Mouse (Mus musculus) G1E (cell line): ENCODE data around the gene Metap2.

Source experiments
- CTCF ChIP-seq: IDR thresholded peaks from 2 replicates; pipeline ENCODE4 v1.5.1; 2012; ENCODE audit warnings: low read depth, low read length, inconsistent platforms, mixed read lengths
- GATA1 ChIP-seq: IDR thresholded peaks from 2 replicates; pipeline ENCODE4 v1.6.1; 2012; ENCODE audit warnings: borderline replicate concordance, low read length, inconsistent platforms, mixed read lengths
- POLR2AphosphoS5 ChIP-seq: IDR thresholded peaks from 2 replicates; pipeline ENCODE4 v1.6.1; 2012; ENCODE audit warnings: low read depth, low read length, inconsistent platforms; ENCODE audit not compliant: insufficient replicate concordance

- TF ChIP-seq CTCF (no peak), GATA1 (no peak), POLR2AphosphoS5 (no peak)
Measured at GRCm38 (mm10) chr10:93909811-93910446, 13.0 kb upstream of the Metap2 start.
